Mouse (Mus musculus) testis, adult 2 months (tissue): ENCODE results near the gene Scn1b. TPM values are rescaled to one million over a fixed set of nuclear protein-coding genes. Genes with fewer than 3 reads are reported as not detected.
A peak's percentile ranks its signal among the peaks of the same experiment; 100 is the strongest.

ENCODE experiments used
- H3K27ac ChIP-seq: fragments of 200-500 bp; 2 replicates; pipeline ENCODE4 v1.5.1; 2012; ENCODE audit warnings: low read depth, low read length; ENCODE audit not compliant: control insufficient read depth, insufficient read depth
- H3K27me3 ChIP-seq: fragments of 200-500 bp; 2 replicates; pipeline ENCODE4 v1.6.1; 2012; ENCODE audit warnings: mild to moderate bottlenecking, low read length, moderate library complexity; ENCODE audit not compliant: control insufficient read depth, insufficient read depth
- H3K36me3 ChIP-seq: fragments of 200-500 bp; 2 replicates; pipeline ENCODE4 v1.6.1; 2012; ENCODE audit warnings: mild to moderate bottlenecking, low read length; ENCODE audit not compliant: control insufficient read depth, insufficient read depth
- H3K4me1 ChIP-seq: fragments of 200-500 bp; 2 replicates; pipeline ENCODE4 v1.6.1; 2012; ENCODE audit warnings: low read length; ENCODE audit not compliant: control insufficient read depth, insufficient read depth
- H3K4me3 ChIP-seq: fragments of 200-500 bp; 2 replicates; pipeline ENCODE4 v1.5.1; 2012; ENCODE audit warnings: low read depth, mild to moderate bottlenecking, low read length, moderate library complexity, mixed read lengths; ENCODE audit not compliant: control insufficient read depth
- CTCF ChIP-seq: fragments of 200-500 bp; IDR thresholded peaks from 2 replicates; pipeline ENCODE4 v1.5.1; 2012; ENCODE audit warnings: low read depth, mild to moderate bottlenecking, inconsistent platforms, low read length, moderate library complexity; ENCODE audit not compliant: control insufficient read depth, insufficient read depth, insufficient replicate concordance
- POLR2A ChIP-seq: fragments of 200-500 bp; IDR thresholded peaks from 2 replicates; pipeline ENCODE4 v1.6.1; 2012; ENCODE audit warnings: low read depth, mild to moderate bottlenecking, inconsistent platforms, low read length, moderate library complexity; ENCODE audit not compliant: control insufficient read depth
- polyA plus RNA-seq: library from polyadenylated mRNA; depleted of rRNA; stranded (reverse); fragments of >200 nt; gene quantifications from 2 replicates; pipeline ENCODE4 v1.2.3, GENCODE M21; 2012

Scn1b gene
- polyA plus RNA-seq, 1 experiment = 1.4 TPM

DNA sequence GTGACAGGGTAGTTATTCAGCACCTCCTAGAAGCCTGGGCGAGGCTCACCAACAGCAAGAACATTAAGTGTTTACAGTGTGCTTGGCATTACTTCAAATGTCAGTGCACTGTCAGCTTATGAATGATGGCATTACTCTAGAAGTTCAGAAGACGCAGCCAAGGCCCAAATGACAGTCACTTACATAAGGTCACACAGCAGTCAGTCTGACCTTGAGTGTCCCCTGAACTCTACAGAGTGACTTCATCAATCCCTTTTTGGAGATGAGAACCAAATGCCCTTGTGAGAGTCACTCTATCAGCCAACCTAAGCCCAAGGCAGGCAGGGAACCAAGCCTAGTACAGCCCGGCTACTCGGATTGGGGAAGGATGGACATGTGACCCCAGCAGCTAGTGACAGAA, 5.1 kb upstream of the Scn1b start:
- no peak overlapping the region for H3K4me3 ChIP-seq
- H3K36me3 ChIP-seq = no peaks in the 10 kb centered on the region
- H3K27me3 ChIP-seq = no peaks in the 10 kb centered on the region
- no peak overlapping the region for H3K27ac ChIP-seq
- peaks cover 4% of the 10 kb centered on the region; the same call in 1 of the 2 replicates for H3K4me1 ChIP-seq
- TF ChIP-seq CTCF (no peak), POLR2A (no peak)

- TF ChIP-seq POLR2A (no peak), CTCF (peak; percentile 64; the same call in 1 of the 2 replicates)
- H3K36me3 ChIP-seq = no peaks in the 10 kb centered on the region
Observed at GRCm38 (mm10) chr7:31130841-31131240, 4.0 kb upstream of the Scn1b start.

GRCm38 (mm10) chr7:31130197-31130596, 3.4 kb upstream of the Scn1b start:
- H3K4me1 ChIP-seq = peaks cover 9% of the 10 kb centered on the region
- H3K27ac ChIP-seq = no peak overlapping the region
- no peak overlapping the region for H3K4me3 ChIP-seq
- no peaks in the 10 kb centered on the region for H3K36me3 ChIP-seq
- no peaks in the 10 kb centered on the region; the same call in 1 of the 2 replicates for H3K27me3 ChIP-seq
- TF ChIP-seq CTCF (no peak), POLR2A (no peak)

More at GRCm38 (mm10) chr7:31130841-31131240, 4.0 kb upstream of the Scn1b start:
- Histone ChIP-seq H3K27me3 (no peaks in the 10 kb centered on the region; the same call in 1 of the 2 replicates), H3K4me3 (no peak overlapping the region), H3K27ac (no peak overlapping the region), H3K4me1 (peaks cover 9% of the 10 kb centered on the region)

DNA sequence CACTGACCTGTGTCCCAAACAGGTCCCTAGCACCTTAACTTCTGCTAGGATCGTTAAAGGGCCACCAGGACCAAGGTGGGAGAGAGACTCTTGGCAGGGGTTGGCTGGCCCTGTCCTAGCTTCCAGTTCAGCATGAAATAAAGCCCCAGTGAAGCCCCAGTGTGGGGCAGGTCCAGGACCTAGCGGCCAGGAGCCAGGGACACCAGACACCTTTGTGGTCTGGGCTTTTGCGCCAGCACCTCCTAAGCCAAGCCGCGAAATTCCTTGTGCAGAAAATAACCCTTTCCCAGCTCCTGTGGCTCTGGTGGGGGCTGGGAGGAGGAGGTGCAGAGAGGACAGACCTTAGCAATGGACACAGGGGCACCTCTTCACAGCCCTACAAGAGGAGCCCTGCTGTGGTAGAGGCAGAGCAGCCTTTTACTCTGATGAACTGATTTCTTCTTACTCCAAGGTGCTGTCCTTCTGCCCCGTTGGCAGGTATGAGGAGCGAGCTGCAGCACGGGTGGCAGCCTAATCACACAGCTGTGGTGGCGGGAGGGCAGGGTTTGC, 1.4 kb upstream of the Scn1b start:
- Histone ChIP-seq H3K27me3 (no peaks in the 10 kb centered on the region; the same call in 1 of the 2 replicates), H3K36me3 (no peaks in the 10 kb centered on the region)
- no peak for TF ChIP-seq POLR2A
- no peak for TF ChIP-seq CTCF

GRCm38 (mm10) chr7:31126211-31126751, 522 bp downstream of the Scn1b start:
- H3K4me3 ChIP-seq = peak overlapping the region; percentile 70
- TF ChIP-seq POLR2A = no peak
- TF ChIP-seq CTCF = no peak
- H3K36me3 ChIP-seq = no peaks in the 10 kb centered on the region
- H3K27me3 ChIP-seq = no peaks in the 10 kb centered on the region; the same call in 1 of the 2 replicates
- H3K4me1 ChIP-seq = peaks cover 12% of the 10 kb centered on the region
- H3K27ac ChIP-seq = no peak overlapping the region

More for the DNA sequence above, 1.4 kb upstream of the Scn1b start:
- H3K27ac ChIP-seq = no peak overlapping the region
- H3K4me3 ChIP-seq = no peak overlapping the region
- peaks cover 9% of the 10 kb centered on the region for H3K4me1 ChIP-seq

DNA sequence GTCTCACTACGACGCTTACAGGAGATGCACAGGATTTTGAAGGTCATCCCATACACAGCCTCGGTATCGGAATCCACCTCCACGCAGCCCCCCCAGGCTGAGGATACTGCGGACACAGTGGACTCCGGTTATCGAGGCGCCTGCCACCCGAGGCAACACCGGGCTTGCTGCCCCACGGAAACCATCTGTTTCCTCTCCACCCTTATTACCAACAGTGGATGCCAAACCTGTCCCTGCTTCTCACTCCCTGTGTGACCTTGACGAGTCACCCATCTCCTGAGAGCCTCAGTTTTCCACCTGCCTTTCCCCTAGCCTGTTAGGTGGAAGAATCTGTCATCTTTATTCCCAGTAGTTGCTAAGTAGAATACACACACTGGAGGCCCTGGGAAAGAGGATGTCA, 1.7 kb downstream of the Scn1b start:
- no peaks in the 10 kb centered on the region for H3K36me3 ChIP-seq
- H3K4me3 ChIP-seq = no peak overlapping the region
- TF ChIP-seq CTCF (no peak), POLR2A (no peak)
- H3K4me1 ChIP-seq = peaks cover 12% of the 10 kb centered on the region
- H3K27ac ChIP-seq = no peak overlapping the region
- no peaks in the 10 kb centered on the region; the same call in 1 of the 2 replicates for H3K27me3 ChIP-seq

DNA sequence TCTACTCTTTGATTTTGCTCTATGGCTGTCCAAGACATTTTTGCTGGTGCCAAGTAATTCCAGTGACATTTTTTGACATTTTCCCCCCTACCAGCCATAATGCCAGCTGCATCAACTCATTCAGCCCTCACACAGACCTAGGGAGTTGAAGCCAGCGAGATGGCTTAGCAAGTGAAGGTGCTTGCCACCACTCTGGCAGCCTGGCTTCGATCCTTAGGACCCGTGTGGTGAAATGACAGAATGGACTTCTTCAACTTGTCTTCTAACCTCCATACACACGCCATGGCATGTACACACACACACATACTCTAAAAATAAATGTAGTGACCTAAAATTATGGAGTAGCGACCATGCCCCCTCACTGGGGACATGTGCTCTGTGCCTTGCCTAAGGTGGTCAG, 2.4 kb downstream of the Scn1b start:
- Histone ChIP-seq H3K4me3 (no peak overlapping the region), H3K36me3 (no peaks in the 10 kb centered on the region), H3K4me1 (peaks cover 12% of the 10 kb centered on the region), H3K27ac (no peak overlapping the region), H3K27me3 (no peaks in the 10 kb centered on the region; the same call in 1 of the 2 replicates)
- TF ChIP-seq POLR2A (no peak), CTCF (no peak)

GRCm38 (mm10) chr7:31123697-31124096, 3.1 kb downstream of the Scn1b start:
- no peak overlapping the region for H3K4me3 ChIP-seq
- peaks cover 12% of the 10 kb centered on the region for H3K4me1 ChIP-seq
- TF ChIP-seq CTCF = no peak
- no peak for TF ChIP-seq POLR2A
- no peak overlapping the region for H3K27ac ChIP-seq
- no peaks in the 10 kb centered on the region for H3K36me3 ChIP-seq
- H3K27me3 ChIP-seq = no peaks in the 10 kb centered on the region; the same call in 1 of the 2 replicates
